Mouse (Mus musculus) forebrain, embryonic 11.5 days (tissue): ENCODE data around the gene Ube2g1. TPM values are rescaled to one million over a fixed set of nuclear protein-coding genes. Genes with fewer than 3 reads are reported as not detected.
"Not testable (repeated sequence)": the region's sequence is repeated elsewhere in the genome, so short reads cannot be mapped to it uniquely, and the experiment has no call there.

Source experiments
- ATAC-seq: fragments of 200-750 bp; cut with Nextera tagmentation; replicated peaks from 2 replicates; pipeline ENCODE4 v1.8.0; 2017; ENCODE audit warnings: moderate TSS enrichment; ENCODE audit not compliant: low FRiP score
- DNase-seq: peaks from one replicate; pipeline ENCODE4 v3.0.0-alpha.2; 2017; ENCODE audit warnings: low spot score
- H3K27ac ChIP-seq: fragments of 300-500 bp; sonication (generic); 2 replicates; pipeline ENCODE4 v1.5.1; 2014; ENCODE audit warnings: low read depth, low read length
- H3K27me3 ChIP-seq: fragments of 300-500 bp; sonication (generic); 2 replicates; pipeline ENCODE4 v1.6.1; 2014; ENCODE audit warnings: mild to moderate bottlenecking, low read length, mixed read lengths; ENCODE audit not compliant: control insufficient read depth, insufficient read depth
- H3K36me3 ChIP-seq: fragments of 300-500 bp; sonication (generic); 2 replicates; pipeline ENCODE4 v1.6.1; 2014; ENCODE audit warnings: mild to moderate bottlenecking, low read length, moderate library complexity, mixed read lengths; ENCODE audit not compliant: control insufficient read depth, insufficient read depth
- H3K4me1 ChIP-seq: fragments of 300-500 bp; sonication (generic); replicated peaks from 2 replicates; pipeline ENCODE4 v1.6.1; 2014; ENCODE audit warnings: low read length, mixed read lengths; ENCODE audit not compliant: control insufficient read depth, insufficient read depth
- H3K4me2 ChIP-seq: fragments of 300-500 bp; sonication (generic); 2 replicates; pipeline ENCODE4 v1.6.1; 2014; ENCODE audit warnings: low read depth, mild to moderate bottlenecking, low read length, moderate library complexity, mixed read lengths; ENCODE audit not compliant: severe bottlenecking
- H3K4me3 ChIP-seq: fragments of 300-500 bp; sonication (generic); 2 replicates; pipeline ENCODE4 v1.5.1; 2014; ENCODE audit warnings: low read depth, low read length
- H3K9ac ChIP-seq: fragments of 300-500 bp; sonication (generic); 2 replicates; pipeline ENCODE4 v1.6.1; 2014; ENCODE audit warnings: low read length
- H3K9me3 ChIP-seq: fragments of 300-500 bp; sonication (generic); 2 replicates; pipeline ENCODE4 v1.6.1; 2016; ENCODE audit warnings: low read length, mixed read lengths; ENCODE audit not compliant: control insufficient read depth
- WGBS: fragments of 180-500 bp; shearing (Covaris S2); extraction: QIAGEN DNeasy Blood & Tissue Kit; methylation state at CpG from one replicate; pipeline ENCODE4 v1.1.7; 2014; 5-methylcytosine and 5-hydroxymethylcytosine counted together
- polyA plus RNA-seq: library from polyadenylated mRNA; unstranded; fragments of >200 nt; fragmentation: Nextera tagmentation; extraction: Ambion mirVana; gene quantifications from 2 replicates; pipeline ENCODE4 v1.2.1, GENCODE M21; 2014

Gene Ube2g1
- polyA plus RNA-seq, 1 experiment from 2014 or later: 110 TPM

DNA sequence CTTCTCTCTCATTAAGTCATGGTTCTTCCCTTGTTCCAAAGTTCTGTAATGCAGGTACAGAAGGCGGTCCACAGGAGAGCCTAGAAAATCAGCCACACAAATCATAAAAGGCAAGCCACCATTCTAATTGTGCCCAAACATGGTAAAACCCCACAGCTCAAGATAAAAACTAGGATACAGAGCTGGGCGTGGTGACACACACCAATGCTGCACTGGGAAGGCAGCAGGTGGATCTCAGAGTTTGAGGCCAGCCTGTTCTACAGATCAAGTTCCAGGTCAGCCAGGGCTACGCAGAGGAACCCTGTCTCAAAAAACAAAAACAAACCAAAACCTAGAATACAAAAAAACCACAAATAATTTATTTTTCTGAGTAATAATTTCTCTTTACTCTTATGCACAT is 20.5 kb upstream of the Ube2g1 start:
- no peak overlapping the region for H3K9ac ChIP-seq
- H3K4me1 ChIP-seq: no peaks in the 10 kb centered on the region
- H3K27ac ChIP-seq: no peak overlapping the region
- ATAC-seq (no peak), DNase-seq (no peak)
- no peak overlapping the region for H3K4me3 ChIP-seq
- no peaks in the 10 kb centered on the region for H3K27me3 ChIP-seq
- no peaks in the 10 kb centered on the region for H3K9me3 ChIP-seq
- H3K36me3 ChIP-seq: no peaks in the 10 kb centered on the region
- no peak overlapping the region for H3K4me2 ChIP-seq
- WGBS: 87% methylated on average over 3 of the region's 3 CpGs

DNA sequence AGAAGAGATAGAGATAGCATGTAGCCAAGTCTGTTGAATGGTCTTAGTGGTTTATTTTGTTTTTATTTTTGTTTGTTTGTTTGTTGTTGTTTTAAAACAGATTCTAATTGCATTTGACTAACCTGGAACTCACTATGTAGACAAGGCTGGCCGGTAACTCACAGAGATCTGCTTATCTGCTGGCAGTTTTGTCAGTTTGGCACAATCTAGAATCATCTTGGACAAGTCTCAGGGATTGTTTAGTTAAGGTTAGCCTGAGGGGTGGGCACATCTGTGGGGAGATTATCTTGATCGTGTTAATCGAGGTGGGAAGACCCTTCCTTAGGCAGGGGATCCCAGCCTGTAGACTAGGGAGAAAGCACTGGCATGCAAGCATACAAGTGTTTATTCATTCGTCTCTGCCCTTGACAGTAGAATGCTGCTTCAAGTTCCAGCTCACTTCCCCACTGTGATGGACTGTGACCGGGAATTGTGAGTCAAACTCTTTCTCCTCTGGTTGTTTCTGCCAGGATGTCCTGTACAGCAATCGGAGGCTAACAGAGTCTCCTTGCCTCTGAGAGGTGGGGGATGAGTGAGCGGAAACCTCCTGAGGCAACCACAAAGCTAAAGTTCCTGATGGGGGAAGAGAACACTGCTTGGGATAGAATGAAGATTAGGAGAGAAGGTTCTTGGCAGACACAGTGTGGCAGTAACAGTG is 19.4 kb upstream of the Ube2g1 start:
- WGBS: 78% methylated on average over 7 of the region's 7 CpGs
- no peak overlapping the region for H3K4me3 ChIP-seq
- ATAC-seq: no peak

DNA sequence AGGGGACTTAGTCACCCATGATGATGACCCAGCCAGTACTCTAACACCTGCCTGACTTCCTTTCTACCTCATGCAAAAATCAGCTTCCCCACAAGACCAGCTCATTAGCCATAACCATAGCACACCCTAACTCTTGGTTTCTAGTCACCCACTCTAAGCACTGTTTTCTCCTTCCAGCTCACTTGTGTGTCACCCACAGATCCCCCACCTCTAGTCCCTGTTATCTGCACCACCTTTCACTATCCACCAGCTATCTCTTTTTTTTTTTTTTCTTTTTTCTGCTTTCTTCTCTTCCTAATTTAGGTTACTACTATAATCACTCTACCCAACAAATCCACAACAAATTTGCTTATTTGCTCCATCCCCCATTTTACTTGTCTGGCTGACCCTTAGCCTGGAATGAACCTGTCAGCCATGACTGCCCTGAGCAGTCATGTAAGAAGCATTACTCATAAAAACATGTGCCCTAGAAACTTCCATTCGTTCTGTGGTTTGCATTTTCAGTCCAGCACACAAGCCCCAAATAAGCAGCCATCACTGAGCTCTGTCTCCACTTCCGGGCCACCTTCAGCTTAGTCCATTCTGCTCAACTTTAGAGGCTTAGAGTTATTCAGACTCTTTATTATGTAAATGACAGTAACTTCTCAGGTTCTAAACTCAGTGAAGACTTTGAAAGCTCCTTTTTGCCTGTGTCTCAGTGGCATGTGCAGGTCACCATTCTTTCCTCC is 11.9 kb upstream of the Ube2g1 start:
- H3K4me3 ChIP-seq: no peak overlapping the region
- H3K27me3 ChIP-seq: no peaks in the 10 kb centered on the region
- no peak overlapping the region for H3K4me2 ChIP-seq
- no peak for DNase-seq
- no peaks in the 10 kb centered on the region for H3K4me1 ChIP-seq
- WGBS: 67% methylated on average over 2 of the region's 2 CpGs
- H3K9me3 ChIP-seq: no peaks in the 10 kb centered on the region
- ATAC-seq: no peak
- no peaks in the 10 kb centered on the region for H3K36me3 ChIP-seq
- H3K9ac ChIP-seq: no peak overlapping the region
- H3K27ac ChIP-seq: no peak overlapping the region

More for the DNA sequence above, 19.4 kb upstream of the Ube2g1 start:
- no peaks in the 10 kb centered on the region for H3K9me3 ChIP-seq
- no peak overlapping the region for H3K9ac ChIP-seq
- no peak overlapping the region for H3K27ac ChIP-seq
- H3K4me1 ChIP-seq: no peaks in the 10 kb centered on the region
- H3K36me3 ChIP-seq: no peaks in the 10 kb centered on the region
- DNase-seq: no peak
- H3K4me2 ChIP-seq: no peak overlapping the region
- H3K27me3 ChIP-seq: no peaks in the 10 kb centered on the region

DNA sequence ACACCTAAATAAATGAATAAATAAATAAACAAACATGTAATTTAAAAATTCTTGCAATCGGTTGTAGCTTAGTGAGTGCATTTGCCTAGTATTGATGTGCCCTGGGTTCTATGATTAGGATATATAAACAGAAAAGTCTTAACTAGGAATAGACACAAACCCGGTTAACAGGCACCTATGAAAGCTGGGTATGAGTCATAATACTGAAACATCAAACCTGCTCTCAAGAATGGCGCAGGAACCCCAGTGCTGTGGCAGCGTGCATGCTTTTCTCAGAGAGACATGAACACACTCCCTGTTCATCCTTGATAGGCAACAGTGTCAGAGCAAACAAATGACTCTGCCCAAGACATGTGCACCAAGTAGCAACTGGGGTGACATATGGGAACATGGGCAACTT is 9.3 kb upstream of the Ube2g1 start:
- WGBS: 91% methylated on average over 4 of the region's 4 CpGs
- H3K4me2 ChIP-seq: no peak overlapping the region
- H3K4me3 ChIP-seq: no peak overlapping the region
- no peaks in the 10 kb centered on the region for H3K36me3 ChIP-seq
- DNase-seq (no peak), ATAC-seq (no peak)
- no peaks in the 10 kb centered on the region for H3K4me1 ChIP-seq
- H3K27ac ChIP-seq: no peak overlapping the region
- no peaks in the 10 kb centered on the region for H3K9me3 ChIP-seq
- no peaks in the 10 kb centered on the region for H3K27me3 ChIP-seq
- H3K9ac ChIP-seq: no peak overlapping the region

DNA sequence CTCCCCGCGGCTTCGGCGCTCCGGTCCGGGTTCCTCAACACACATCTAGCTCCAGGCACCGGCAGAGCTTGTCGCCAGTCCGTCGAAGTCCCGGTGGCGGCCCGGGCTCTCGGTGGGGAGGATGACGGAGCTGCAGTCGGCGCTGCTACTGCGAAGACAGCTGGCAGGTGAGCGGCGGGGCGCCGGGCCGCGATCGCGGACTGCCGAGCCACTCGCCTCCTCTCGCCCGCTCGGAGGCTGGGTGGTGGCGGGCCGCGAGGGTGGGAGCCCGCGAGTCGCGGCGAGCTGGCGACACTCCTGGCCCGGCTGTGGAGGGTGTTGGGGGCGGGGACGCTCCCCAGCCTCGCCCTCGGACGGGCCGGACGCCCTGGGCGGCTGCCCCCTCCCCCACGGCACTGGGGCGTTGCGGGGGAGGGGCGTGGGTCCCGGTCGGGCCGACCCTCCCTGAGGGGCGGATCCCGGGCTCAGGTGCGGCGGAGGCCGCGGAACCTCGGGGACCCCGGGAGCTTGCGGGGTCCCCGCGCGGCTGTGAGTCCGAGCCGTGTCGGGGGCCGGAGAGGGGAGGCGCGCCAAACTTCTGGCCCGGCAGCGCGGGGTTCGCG is 487 bp downstream of the Ube2g1 start:
- peak overlapping the region; percentile 58 for H3K4me2 ChIP-seq
- DNase-seq: peak; percentile 88
- no peaks in the 10 kb centered on the region for H3K4me1 ChIP-seq
- under 1% methylated on average over 64 of the region's 79 CpGs for WGBS
- ATAC-seq: peak; percentile 59
- peak overlapping the region; percentile 98 for H3K4me3 ChIP-seq
- H3K9me3 ChIP-seq: no peaks in the 10 kb centered on the region
- H3K9ac ChIP-seq: peak overlapping the region; percentile 97
- no peaks in the 10 kb centered on the region for H3K27me3 ChIP-seq
- H3K27ac ChIP-seq: peak overlapping the region; percentile 97
- H3K36me3 ChIP-seq: no peaks in the 10 kb centered on the region

DNA sequence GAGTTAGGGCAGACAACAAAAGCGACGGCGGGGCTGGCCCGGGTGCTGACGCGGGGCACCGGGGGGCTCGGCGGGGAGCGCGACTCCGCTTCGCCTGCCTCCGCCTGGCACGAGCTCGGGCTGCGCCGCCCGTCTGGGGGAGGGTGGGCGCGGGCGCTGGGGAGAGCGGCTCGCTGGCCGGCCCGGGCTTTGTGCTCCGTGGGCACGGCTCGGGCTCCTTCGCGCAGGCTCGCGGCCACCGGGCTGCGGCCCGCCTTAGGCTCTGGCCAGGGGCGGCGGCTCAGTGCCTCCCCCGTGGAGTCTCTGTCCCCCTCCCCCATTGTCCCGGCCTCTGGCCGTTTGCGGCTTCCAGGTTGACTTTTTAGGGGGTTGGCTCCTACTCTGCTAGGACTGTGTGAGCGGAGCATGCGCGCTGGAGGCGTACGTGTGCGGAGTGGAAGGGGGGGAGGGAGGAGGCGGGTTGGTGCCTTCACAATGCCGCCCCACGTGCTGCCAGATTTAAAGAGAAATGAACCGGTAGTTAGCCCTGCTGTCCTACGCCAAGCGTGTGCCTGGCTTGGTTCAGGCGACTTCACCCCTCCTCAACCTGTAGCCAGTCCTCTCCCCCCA is 1.1 kb downstream of the Ube2g1 start:
- Histone ChIP-seq H3K9me3 (no peaks in the 10 kb centered on the region), H3K4me1 (no peaks in the 10 kb centered on the region), H3K9ac (peak overlapping the region; percentile 97), H3K4me3 (peak overlapping the region; percentile 98), H3K27me3 (no peaks in the 10 kb centered on the region), H3K4me2 (peak overlapping the region; percentile 58), H3K36me3 (no peaks in the 10 kb centered on the region), H3K27ac (peak overlapping the region; percentile 97)
- DNase-seq (peak; percentile 97), ATAC-seq (peak; percentile 93)
- WGBS: under 1% methylated on average over 53 of the region's 55 CpGs

DNA sequence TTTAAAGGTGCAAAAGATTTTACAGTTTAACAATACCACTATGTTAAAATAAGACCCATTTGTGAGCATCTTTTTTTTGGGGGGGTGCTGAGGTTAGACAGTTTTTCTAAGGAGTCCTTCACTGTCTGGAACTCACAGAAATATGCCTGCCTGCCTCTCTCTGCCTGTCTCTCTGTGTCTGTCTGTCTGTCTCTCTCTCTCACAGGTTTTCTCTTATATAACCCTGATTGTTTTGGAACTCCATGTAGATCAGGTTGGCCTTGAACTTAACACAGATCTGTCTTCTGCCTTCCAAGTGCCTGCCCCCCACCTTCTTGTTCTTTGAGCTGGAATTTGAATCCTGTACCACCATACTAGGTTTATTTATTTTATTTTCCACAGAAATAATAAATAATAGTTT is 2.2 kb downstream of the Ube2g1 start:
- H3K4me1 ChIP-seq: no peaks in the 10 kb centered on the region
- H3K27me3 ChIP-seq: no peaks in the 10 kb centered on the region
- DNase-seq (no peak), ATAC-seq (no peak)
- no peaks in the 10 kb centered on the region for H3K9me3 ChIP-seq
- H3K36me3 ChIP-seq: no peaks in the 10 kb centered on the region
- H3K9ac ChIP-seq: no peak overlapping the region
- 0 out of 2 replicates have a peak overlapping the region, but pooled peaks have one; percentile 8 for H3K4me2 ChIP-seq
- H3K27ac ChIP-seq: no peak overlapping the region
- H3K4me3 ChIP-seq: no peak overlapping the region

DNA sequence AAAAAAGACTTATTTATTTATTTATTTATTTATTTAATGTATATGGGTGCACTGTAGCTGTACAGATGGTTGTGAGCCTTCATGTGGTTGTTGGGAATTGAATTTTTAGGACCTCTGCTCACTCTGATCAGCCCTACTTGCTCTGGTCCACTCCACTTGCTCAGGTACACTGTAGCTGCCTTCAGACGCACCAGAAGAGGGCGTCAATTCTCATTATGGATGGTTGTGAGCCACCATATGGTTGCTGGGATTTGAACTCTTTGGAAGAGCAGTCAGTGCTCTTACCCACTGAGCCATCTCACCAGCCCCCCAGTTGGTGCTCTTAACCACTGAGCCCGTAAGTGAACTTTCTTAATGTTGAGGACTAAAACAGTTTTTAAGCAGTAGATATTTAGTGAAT is 7.3 kb downstream of the Ube2g1 start:
- DNase-seq, H3K27ac ChIP-seq, H3K4me3 ChIP-seq, H3K4me1 ChIP-seq, ATAC-seq, H3K36me3 ChIP-seq, H3K27me3 ChIP-seq, H3K9ac ChIP-seq, H3K9me3 ChIP-seq, H3K4me2 ChIP-seq: not testable (repeated sequence)
- 83% methylated on average over 3 of the region's 3 CpGs for WGBS
